Mouse (Mus musculus) MEL (cell line): Measurements from ENCODE around the gene Gng7. TPM values are rescaled to one million over a fixed set of nuclear protein-coding genes. Genes with fewer than 3 reads are reported as not detected.
A peak's percentile ranks its signal among the peaks of the same experiment; 100 is the strongest.

Experiments
- DNase-seq: peaks from one replicate; pipeline ENCODE4 v3.0.0; 2011; ENCODE audit warnings: low read depth, low spot score
- H3K27ac ChIP-seq: 2 replicates; pipeline ENCODE4 v1.5.1; 2012; ENCODE audit warnings: low read depth, mild to moderate bottlenecking, control low read depth, low read length, moderate library complexity; ENCODE audit not compliant: control insufficient read depth
- H3K27me3 ChIP-seq, 2 experiments: fragments of 150-350 bp in 1 of 2; sonication (generic) in 1 of 2; 2 replicates each; pipeline ENCODE4 v1.6.1; 2012; ENCODE audit warnings: low read length in 2 of 2, mild to moderate bottlenecking in 2 of 2, improper control_type of control experiment in 1 of 2, moderate library complexity in 1 of 2; ENCODE audit not compliant: insufficient read depth in 2 of 2, control insufficient read depth in 1 of 2
- H3K36me3 ChIP-seq, 2 experiments: 2 replicates each; pipeline ENCODE4 v1.6.1; 2012 to 2014; ENCODE audit warnings: low read length in 2 of 2, improper control_type of control experiment in 1 of 2, inconsistent platforms in 1 of 2, mild to moderate bottlenecking in 1 of 2; ENCODE audit not compliant: insufficient read depth in 2 of 2, control insufficient read depth in 1 of 2
- H3K4me1 ChIP-seq, 2 experiments: fragments of 150-350 bp in 1 of 2; sonication (generic) in 1 of 2; 2 replicates each; pipeline ENCODE4 v1.6.1; 2012; ENCODE audit warnings: low read length in 2 of 2, improper control_type of control experiment in 1 of 2, mild to moderate bottlenecking in 1 of 2; ENCODE audit not compliant: insufficient read depth in 2 of 2, control insufficient read depth in 1 of 2
- H3K4me3 ChIP-seq, 2 experiments: fragments of 150-350 bp in 1 of 2; sonication (generic) in 1 of 2; 2 replicates each; pipeline ENCODE4 v1.5.1; 2012; ENCODE audit warnings: low read depth in 2 of 2, low read length in 2 of 2, mild to moderate bottlenecking in 2 of 2, moderate library complexity in 2 of 2, control low read depth in 1 of 2, improper control_type of control experiment in 1 of 2; ENCODE audit not compliant: control insufficient read depth in 1 of 2, insufficient read depth in 1 of 2
- H3K79me2 ChIP-seq: 2 replicates; pipeline ENCODE4 v1.6.1; 2012; ENCODE audit warnings: mild to moderate bottlenecking, low read length, moderate library complexity; ENCODE audit not compliant: control insufficient read depth, poor library complexity, insufficient read depth
- H3K9ac ChIP-seq: 2 replicates; pipeline ENCODE4 v1.6.1; 2012; ENCODE audit warnings: low read depth, mild to moderate bottlenecking, control low read depth, low read length, moderate library complexity; ENCODE audit not compliant: control insufficient read depth, poor library complexity, severe bottlenecking
- H3K9me3 ChIP-seq: fragments of 150-350 bp; sonication (generic); replicated peaks from 2 replicates; pipeline ENCODE4 v1.6.1; 2012; ENCODE audit warnings: mild to moderate bottlenecking, low read length, improper control_type of control experiment, moderate library complexity; ENCODE audit not compliant: insufficient read depth
- CHD1 ChIP-seq: IDR thresholded peaks from 2 replicates; pipeline ENCODE4 v1.6.1; 2012; ENCODE audit warnings: low read depth, mild to moderate bottlenecking, inconsistent platforms, low read length, improper control_type of control experiment
- CHD2 ChIP-seq: IDR thresholded peaks from 2 replicates; pipeline ENCODE4 v1.6.1; 2011; ENCODE audit warnings: low read length, improper control_type of control experiment
- E2F4 ChIP-seq: IDR thresholded peaks from 2 replicates; pipeline ENCODE4 v1.6.1; 2011; ENCODE audit warnings: low read depth, low read length, improper control_type of control experiment, borderline replicate concordance
- ETS1 ChIP-seq: IDR thresholded peaks from 2 replicates; pipeline ENCODE4 v1.6.1; 2012; ENCODE audit warnings: low read depth, mild to moderate bottlenecking, inconsistent platforms, low read length, improper control_type of control experiment, moderate library complexity
- GABPA ChIP-seq: IDR thresholded peaks from 2 replicates; pipeline ENCODE4 v1.6.1; 2012; ENCODE audit warnings: low read depth, mild to moderate bottlenecking, inconsistent platforms, low read length, improper control_type of control experiment, moderate library complexity
- GATA1 ChIP-seq: IDR thresholded peaks from 2 replicates; pipeline ENCODE4 v1.6.1; 2011; ENCODE audit warnings: low read depth, low read length, improper control_type of control experiment
- HCFC1 ChIP-seq: IDR thresholded peaks from 2 replicates; pipeline ENCODE4 v1.6.1; 2012; ENCODE audit warnings: low read depth, mild to moderate bottlenecking, inconsistent platforms, low read length, improper control_type of control experiment, moderate library complexity
- MYB ChIP-seq: IDR thresholded peaks from 2 replicates; pipeline ENCODE4 v1.6.1; 2011; ENCODE audit warnings: mild to moderate bottlenecking, low read depth, low read length, improper control_type of control experiment
- MYC ChIP-seq: IDR thresholded peaks from 2 replicates; pipeline ENCODE4 v1.6.1; 2011; ENCODE audit warnings: low read depth, mild to moderate bottlenecking, low read length, improper control_type of control experiment, moderate library complexity
- NELFE ChIP-seq: IDR thresholded peaks from 2 replicates; pipeline ENCODE4 v1.6.1; 2011; ENCODE audit warnings: low read depth, low read length, improper control_type of control experiment
- NRF1 ChIP-seq: IDR thresholded peaks from 2 replicates; pipeline ENCODE4 v1.6.1; 2014; ENCODE audit warnings: low read depth, mild to moderate bottlenecking, inconsistent platforms, low read length, improper control_type of control experiment, moderate library complexity; ENCODE audit not compliant: poor library complexity, insufficient read depth, severe bottlenecking
- POLR2A ChIP-seq, 2 experiments: IDR thresholded peaks; 2 replicates each; pipeline ENCODE4 v1.6.1; 2011 to 2012; ENCODE audit warnings: low read length in 2 of 2, mild to moderate bottlenecking in 2 of 2, control low read depth in 1 of 2, improper control_type of control experiment in 1 of 2, low read depth in 1 of 2, moderate library complexity in 1 of 2; ENCODE audit not compliant: control insufficient read depth in 1 of 2, insufficient read depth in 1 of 2, poor library complexity in 1 of 2
- RAD21 ChIP-seq: IDR thresholded peaks from 2 replicates; pipeline ENCODE4 v1.6.1; 2011; ENCODE audit warnings: mild to moderate bottlenecking, low read depth, low read length, improper control_type of control experiment
- SMC3 ChIP-seq: IDR thresholded peaks from 2 replicates; pipeline ENCODE4 v1.6.1; 2011; ENCODE audit warnings: low read depth, low read length, improper control_type of control experiment
- TAL1 ChIP-seq: IDR thresholded peaks from 2 replicates; pipeline ENCODE4 v1.6.1; 2012; ENCODE audit warnings: mild to moderate bottlenecking, inconsistent platforms, low read length, moderate library complexity, mixed read lengths
- TBP ChIP-seq: IDR thresholded peaks from 2 replicates; pipeline ENCODE4 v1.8.0; 2011; ENCODE audit warnings: low read depth, low read length, improper control_type of control experiment
- UBTF ChIP-seq: IDR thresholded peaks from 2 replicates; pipeline ENCODE4 v1.6.1; 2012; ENCODE audit warnings: low read depth, mild to moderate bottlenecking, inconsistent platforms, low read length, improper control_type of control experiment, moderate library complexity, borderline replicate concordance; ENCODE audit not compliant: insufficient read depth
- USF1 ChIP-seq: IDR thresholded peaks from 2 replicates; pipeline ENCODE4 v1.6.1; 2014; ENCODE audit warnings: low read depth, mild to moderate bottlenecking, inconsistent platforms, low read length, improper control_type of control experiment, moderate library complexity
- USF2 ChIP-seq, 2 experiments: IDR thresholded peaks; 2 replicates each; pipeline ENCODE4 v1.6.1; 2011 to 2012; ENCODE audit warnings: improper control_type of control experiment in 2 of 2, low read length in 2 of 2, borderline replicate concordance in 1 of 2, inconsistent platforms in 1 of 2, low read depth in 1 of 2, mild to moderate bottlenecking in 1 of 2; ENCODE audit not compliant: insufficient read depth in 1 of 2
- ZMIZ1 ChIP-seq: IDR thresholded peaks from 2 replicates; pipeline ENCODE4 v1.6.1; 2012; ENCODE audit warnings: low read depth, mild to moderate bottlenecking, inconsistent platforms, low read length, improper control_type of control experiment, moderate library complexity
- polyA plus RNA-seq, 2 experiments: library from polyadenylated mRNA; stranded (reverse) in 1 of 2; unstranded in 1 of 2; fragments of >175 nt in 1 of 2; fragments of >200 nt in 1 of 2; gene quantifications; 2 replicates each; pipeline versions ENCODE4 v1.2.1 to v1.2.4; 2012; ENCODE audit warnings: low replicate concordance in 2 of 2, low read depth in 1 of 2; ENCODE audit not compliant: insufficient read length in 2 of 2, insufficient read depth in 1 of 2, missing spikeins in 1 of 2
- total RNA-seq: library from RNA; depleted of rRNA; stranded (reverse); fragments of 300-350 nt; gene quantifications from 2 replicates; pipeline ENCODE4 v1.2.3, GENCODE M21; 2012

Gng7 gene
- total and polyA plus RNA-seq, 3 experiments, result 1.3 to 6.2 TPM; not detected in 1

DNA sequence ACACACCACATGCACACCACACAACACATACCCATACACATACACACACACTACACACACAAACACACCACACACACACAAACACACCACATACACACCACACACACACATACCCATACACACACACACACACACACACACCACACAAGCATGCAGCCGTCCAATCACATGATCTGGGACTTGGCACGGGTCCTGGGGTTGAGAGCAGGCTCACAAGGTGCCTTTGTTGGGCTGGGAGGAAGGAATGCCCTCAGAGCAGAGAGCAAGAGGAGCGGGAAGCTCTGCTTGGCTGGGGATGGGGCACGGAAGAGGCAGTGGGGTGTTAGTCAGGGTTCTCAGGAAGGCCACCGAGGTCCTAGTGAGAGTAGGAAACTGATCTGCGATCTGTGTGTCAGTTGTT lies 3.9 kb downstream of the Gng7 start:
- Histone ChIP-seq H3K9ac (no peak overlapping the region), H3K27ac (no peak overlapping the region), H3K9me3 (no peaks in the 10 kb centered on the region), H3K27me3 (no peaks in the 10 kb centered on the region)
- TF ChIP-seq ZMIZ1, result no peak
- no peak for TF ChIP-seq MYC
- TF ChIP-seq USF1, result peak; percentile 24; the same call in 1 of the 2 replicates
- TF ChIP-seq NRF1, result no peak
- no peak for TF ChIP-seq GATA1
- TF ChIP-seq CHD1, result no peak
- TF ChIP-seq, all 39 proteins: peak for 1
- Histone ChIP-seq H3K4me1 (peaks cover 0 to 11% of the 10 kb centered on the region in 2 experiments; a peak in 2 of 4 replicates), H3K36me3 (peaks cover 0 to 4% of the 10 kb centered on the region in 2 experiments; a peak in 2 of 4 replicates), H3K79me2 (no peaks in the 10 kb centered on the region), H3K4me3 (no peak overlapping the region)
- no peak for DNase-seq

DNA sequence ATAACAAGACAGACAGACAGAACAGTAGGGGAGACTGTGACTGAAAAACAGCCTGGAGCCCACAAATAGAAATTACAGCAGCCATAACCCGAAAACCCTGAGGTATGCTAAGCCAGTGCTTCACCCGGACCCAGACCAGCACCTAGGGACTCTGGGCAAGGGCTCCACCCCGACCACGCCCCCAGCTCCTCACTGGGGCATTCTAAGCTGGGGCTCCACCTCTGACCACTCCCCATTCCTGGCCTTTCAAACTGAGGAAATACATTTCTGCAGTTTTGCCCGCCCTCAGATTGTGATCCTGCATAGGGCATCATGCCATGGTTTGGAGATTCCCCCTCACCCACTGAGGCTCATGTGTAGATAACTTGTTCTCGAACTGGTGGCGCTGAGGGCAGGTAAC lies 7.5 kb downstream of the Gng7 start:
- H3K27ac ChIP-seq, result no peak overlapping the region
- no peaks in the 10 kb centered on the region for H3K4me1 ChIP-seq
- H3K4me3 ChIP-seq, result no peak overlapping the region
- peak; percentile 77 for DNase-seq
- no peak for TF ChIP-seq CHD1
- TF ChIP-seq E2F4, result no peak
- TF ChIP-seq MYB, result no peak
- no peak for TF ChIP-seq TBP
- TF ChIP-seq TAL1, result no peak
- TF ChIP-seq SMC3, result no peak
- no peak for TF ChIP-seq CHD2
- no peak for TF ChIP-seq USF2 (IDR thresholded peaks at IDR 0.05; ENCODE audit: borderline replicate concordance in 1 of 2, insufficient read depth in 1 of 2, low read depth in 1 of 2, low read length in 2 of 2)
- no peak for TF ChIP-seq UBTF
- no peak for TF ChIP-seq POLR2A (IDR thresholded peaks at IDR 0.05; ENCODE audit: control insufficient read depth in 1 of 2, insufficient read depth in 1 of 2, low read depth in 1 of 2, low read length in 2 of 2, poor library complexity in 1 of 2)
- TF ChIP-seq ETS1, result no peak
- no peak for TF ChIP-seq NELFE
- TF ChIP-seq GABPA, result no peak
- no peak for TF ChIP-seq USF1
- TF ChIP-seq HCFC1, result no peak
- TF ChIP-seq NRF1, result no peak
- TF ChIP-seq RAD21, result no peak
- TF ChIP-seq, all 39 proteins: peak for 0
- no peaks in the 10 kb centered on the region for H3K27me3 ChIP-seq
- H3K9ac ChIP-seq, result no peak overlapping the region
- H3K36me3 ChIP-seq, result peaks cover 0 to 2% of the 10 kb centered on the region in 2 experiments; a peak in 1 of 4 replicates
- H3K9me3 ChIP-seq, result no peaks in the 10 kb centered on the region
- H3K79me2 ChIP-seq, result no peaks in the 10 kb centered on the region
